Mouse (Mus musculus) layer of hippocampus, adult 8-10 months (tissue): ENCODE data around the gene Slc25a13. TPM values are rescaled to one million over a fixed set of nuclear protein-coding genes. Genes with fewer than 3 reads are reported as not detected.

ENCODE experiments used
- DNase-seq, 2 experiments: peaks; one replicate each; pipeline ENCODE4 v3.0.0; 2022; ENCODE audit warnings: low spot score in 2 of 2
- total RNA-seq, 4 experiments: library from RNA; stranded (reverse); gene quantifications; 2 replicates each; pipeline ENCODE4 v1.2.4; 2022

Gene Slc25a13
- total RNA-seq, 4 experiments from 2014 or later: 3.3 to 6.7 (median 4.3) TPM

DNA sequence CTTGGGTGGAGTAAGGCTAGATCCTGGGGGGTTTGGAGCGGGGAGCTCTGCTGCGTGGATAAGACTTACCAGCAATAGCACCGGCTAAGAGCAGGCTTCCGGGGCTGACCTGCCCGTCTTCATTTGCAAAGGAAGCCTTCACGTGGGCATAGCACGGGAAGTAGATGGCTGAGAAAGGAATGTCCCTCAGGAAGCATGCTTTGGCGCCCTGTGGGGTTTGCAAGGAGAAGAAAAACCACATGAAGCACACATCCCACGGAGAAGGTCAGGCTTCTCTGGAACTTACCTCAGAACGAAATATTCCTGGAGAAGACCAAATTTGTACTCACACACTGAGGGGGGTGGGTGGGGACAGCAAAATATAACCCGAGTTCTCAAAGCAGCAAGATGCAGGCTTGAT, 164.3 kb downstream of the Slc25a13 start:
- DNase-seq: no peak

DNA sequence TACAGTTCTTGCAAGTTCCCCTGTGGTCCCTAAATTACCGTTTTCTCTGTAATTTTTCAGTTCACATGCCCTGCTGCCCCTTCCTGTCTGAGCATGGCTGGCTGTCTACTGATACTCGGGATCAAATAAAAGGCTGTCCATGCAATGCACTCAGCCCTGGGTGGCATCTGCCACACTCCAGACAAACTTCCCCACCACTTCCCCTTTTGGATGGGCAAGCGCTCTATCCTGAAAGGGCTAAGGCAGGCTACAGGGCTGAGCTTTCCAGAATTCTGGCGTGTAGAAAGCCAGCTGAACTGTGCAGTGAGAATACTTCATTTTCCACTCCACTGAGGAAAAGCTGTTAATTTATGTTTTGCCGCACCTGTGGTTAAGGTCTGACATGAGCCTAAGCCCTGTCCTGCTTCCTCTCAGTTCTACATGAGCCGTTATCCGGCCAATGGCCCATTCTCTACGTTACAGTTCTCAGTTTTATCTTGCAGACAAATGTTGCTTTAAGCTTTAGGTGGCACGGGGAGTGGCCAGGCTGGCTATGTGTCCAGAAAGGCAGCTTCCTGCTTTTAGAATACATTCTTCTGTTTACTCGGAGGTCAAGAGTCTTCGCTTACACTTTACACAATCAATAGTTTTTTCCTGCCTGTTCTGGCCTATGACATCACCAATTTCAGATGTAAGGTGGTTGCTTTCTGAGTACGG, 170.1 kb downstream of the Slc25a13 start:
- DNase-seq: no peak

DNA sequence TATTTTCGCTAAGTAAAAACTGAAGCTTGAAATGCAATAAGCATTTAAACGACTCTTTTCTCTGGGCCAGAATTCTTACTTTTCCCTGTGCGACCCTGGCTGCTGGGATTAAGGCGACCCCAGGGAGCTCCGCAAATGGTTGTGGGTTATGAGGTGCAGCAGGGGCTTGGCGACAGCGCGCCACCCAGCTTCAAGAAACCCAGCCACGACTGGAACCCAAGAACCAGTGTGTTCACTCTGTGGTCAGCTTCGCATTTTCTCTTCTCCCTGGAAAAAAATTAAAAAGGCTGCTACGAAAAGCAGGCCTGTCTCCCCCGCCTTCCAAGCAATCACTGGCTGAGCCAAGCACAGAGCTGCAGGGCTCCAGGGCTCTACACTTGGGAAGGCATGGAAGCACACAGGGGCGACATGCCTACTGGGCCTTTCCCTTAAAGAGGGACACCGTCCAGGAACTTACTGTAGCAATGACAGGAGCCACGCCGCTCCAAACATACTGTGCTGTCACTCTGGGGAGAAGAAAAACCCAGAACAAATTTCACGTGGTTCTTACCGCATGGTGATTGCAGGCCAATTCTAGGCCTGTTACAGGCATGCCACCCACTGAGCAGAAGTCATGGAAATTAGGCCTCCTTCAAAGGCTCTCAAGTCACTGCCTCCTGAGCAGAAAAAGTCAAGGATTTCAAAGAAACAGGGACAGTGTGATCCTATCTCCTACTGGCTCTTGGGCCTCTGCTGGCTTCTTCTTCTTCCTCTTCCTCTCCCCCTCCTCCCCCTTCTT, 178.0 kb downstream of the Slc25a13 start:
- no peak for DNase-seq

DNA sequence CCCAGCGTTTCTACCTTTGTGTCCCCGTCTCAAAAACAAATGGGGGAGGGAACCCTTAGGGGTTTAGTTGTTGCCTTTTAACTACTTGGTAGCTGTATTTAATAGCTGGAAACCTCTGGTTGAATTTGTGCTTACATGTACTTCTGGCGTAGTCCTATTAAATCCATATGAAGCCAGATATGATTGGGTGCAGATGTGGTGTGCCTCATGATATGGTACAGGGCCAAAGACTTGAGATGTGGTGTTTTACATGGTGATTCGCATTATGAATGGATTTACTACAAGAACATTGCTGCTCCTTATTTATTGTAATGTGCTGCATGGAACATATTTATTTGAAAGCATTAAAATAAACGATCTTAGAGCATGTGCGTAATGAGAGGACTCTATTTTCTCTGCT, 189.3 kb downstream of the Slc25a13 start:
- no peak for DNase-seq

GRCm38 (mm10) chr6:6023976-6024375, 193.0 kb downstream of the Slc25a13 start:
- no peak for DNase-seq

- DNase-seq: no peak
Measured at GRCm38 (mm10) chr6:6016931-6017330, 200.0 kb downstream of the Slc25a13 start.

GRCm38 (mm10) chr6:6015616-6016015, 201.4 kb downstream of the Slc25a13 start:
- no peak for DNase-seq

DNA sequence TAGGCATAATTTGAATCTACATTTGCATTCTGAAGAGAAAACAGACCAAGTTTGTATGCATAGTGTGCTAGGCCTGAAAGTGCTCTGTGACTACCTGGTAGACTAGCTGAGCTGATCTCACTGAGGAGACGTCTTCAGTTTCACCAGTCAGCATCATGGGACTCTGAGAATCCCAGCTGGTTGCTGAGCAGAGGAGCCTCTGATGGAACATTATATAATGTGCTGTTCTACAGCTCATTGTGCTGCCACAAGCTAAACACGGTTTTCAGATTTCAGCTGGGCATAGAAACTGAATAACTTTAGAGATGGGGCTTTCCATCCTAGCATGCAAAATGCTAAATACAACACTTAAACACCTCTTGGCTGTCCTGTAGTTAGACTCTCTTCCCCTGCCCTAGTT, 205.6 kb downstream of the Slc25a13 start:
- DNase-seq: no peak

GRCm38 (mm10) chr6:6005762-6006431, 211.1 kb downstream of the Slc25a13 start:
- peak; percentile 30 to 68 for DNase-seq

DNA sequence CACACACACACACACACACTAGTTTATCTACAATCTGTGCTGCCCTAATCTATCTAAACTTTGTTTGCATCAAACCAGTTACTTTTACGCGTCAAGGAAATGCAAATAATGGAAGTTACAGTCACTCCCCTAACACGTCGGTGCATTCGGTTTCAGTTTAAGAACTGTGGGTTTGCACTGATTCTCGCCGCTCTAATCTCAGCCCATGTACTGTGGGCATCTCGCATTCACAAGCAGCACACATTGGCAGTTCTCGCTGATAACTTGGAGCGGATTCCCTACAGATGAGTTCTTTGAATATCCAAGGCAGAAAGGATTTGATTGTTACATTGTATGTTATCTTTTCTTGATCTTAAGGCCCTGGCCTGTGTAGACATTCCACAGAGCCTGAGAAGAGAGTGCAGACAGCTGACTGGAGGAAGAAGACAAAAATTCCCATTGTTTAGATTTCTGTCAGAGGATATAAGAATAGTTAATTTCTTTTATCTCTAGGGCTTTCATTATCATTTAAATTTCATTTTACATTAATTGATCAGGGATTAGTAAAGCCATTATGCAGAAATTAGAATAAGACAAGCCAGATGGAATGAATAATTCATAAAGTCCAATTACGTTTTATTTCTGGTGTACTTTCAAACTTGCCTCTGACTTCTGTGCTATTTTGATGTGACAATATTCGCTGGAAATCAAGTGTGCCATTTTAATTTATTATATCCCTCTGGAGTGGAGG, 212.1 kb downstream of the Slc25a13 start:
- no peak for DNase-seq

- DNase-seq: no peak
Measured at GRCm38 (mm10) chr6:6002061-6002460, 214.9 kb downstream of the Slc25a13 start.

DNA sequence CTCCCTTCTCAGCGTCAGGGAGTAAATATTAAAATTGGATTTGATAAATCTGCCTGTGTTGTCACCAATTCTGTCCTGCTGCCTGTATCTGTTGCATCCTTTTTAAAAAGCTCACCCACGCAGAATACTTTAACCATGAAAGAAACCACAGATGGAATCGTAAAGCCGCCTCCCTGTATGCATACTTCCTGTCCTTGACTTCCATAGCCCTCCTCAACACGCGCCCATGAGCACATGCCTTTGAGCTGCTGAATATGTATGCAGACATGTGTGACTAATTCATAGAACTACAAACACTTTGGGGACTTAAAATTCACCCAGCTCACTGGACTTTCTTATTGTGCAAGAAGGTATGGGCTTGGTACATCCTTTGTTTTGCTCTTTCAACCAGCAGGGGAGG, 219.4 kb downstream of the Slc25a13 start:
- no peak for DNase-seq

- DNase-seq: no peak
Measured at GRCm38 (mm10) chr6:5993056-5993455, 223.9 kb downstream of the Slc25a13 start.

DNA sequence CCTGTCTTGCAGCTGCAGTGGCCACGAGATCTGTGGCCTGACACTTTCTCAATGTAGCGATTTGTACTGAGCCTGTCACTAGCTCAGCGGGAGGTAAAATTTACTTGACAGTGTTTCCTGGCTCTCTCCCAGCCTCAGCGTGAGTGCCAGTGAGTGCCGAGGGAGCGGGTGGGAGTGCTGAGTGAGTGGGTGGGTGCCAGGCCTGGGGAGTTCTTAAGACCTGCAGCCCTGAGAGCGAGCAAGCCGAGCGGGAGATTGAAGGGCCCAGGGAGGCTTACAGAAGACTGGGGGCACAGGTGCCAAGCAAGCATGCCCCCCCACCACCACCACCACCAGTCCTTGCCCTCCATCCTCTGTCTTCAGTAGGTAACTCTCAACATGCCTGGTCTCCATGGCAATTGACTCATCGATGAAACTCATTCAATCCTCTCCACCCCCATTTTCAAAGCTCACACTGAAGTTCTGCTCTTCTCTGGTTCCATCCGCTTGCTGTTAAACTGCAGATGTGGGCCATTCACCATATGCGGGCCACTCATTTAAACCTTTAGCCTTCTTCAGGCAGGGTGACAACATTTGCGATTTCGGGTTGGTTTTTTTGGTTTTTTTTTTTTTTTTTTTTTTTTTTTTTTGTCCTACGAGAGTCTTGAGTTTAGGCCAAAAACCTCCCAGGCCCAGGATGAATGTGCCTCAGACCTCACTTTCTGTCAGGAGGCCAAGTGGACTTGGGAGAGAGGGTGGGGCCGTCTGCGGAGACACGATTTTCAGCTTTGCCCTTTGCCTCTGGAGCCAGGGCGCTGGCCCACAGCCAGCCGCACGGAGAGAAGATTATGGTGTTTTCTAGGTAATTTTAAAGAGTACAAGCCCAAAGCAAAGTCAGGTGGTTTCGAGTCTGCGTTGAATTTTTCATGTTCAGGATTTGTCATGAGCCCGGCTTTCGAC, 224.9 kb downstream of the Slc25a13 start:
- DNase-seq: peak; percentile 52 to 55

DNA sequence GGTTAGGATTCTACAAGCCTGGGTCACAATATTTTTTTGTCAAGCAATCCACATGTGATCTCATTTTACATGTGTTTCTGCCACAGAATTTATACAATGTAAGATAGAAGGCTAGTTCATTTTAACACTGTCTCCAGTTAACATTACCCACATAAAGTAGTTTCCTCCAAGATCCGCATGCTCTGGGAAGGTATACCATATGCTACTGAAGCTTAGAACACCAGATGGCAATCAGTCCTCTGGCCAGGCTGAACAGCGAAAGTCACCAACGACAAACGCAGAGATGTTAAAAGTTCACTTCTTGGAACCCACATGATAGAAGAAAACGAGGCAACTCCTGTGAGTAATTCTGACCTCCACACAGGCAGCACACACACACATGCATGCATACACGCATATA, 225.7 kb downstream of the Slc25a13 start:
- DNase-seq: no peak
